Mouse (Mus musculus) MEL (cell line): ENCODE data around the gene Pcsk4.

Source experiments
- CTCF ChIP-seq, 3 experiments: IDR thresholded peaks in 2 of 3; conservative IDR thresholded peaks in 1 of 3; 2 replicates each; pipeline ENCODE4 v1.5.1; 2011 to 2012; ENCODE audit warnings: low read length in 3 of 3, low read depth in 2 of 3, mild to moderate bottlenecking in 2 of 3, improper control_type of control experiment in 1 of 3, inconsistent platforms in 1 of 3, mixed read lengths in 1 of 3, moderate library complexity in 1 of 3; ENCODE audit not compliant: control insufficient read depth in 1 of 3, insufficient read depth in 1 of 3, poor library complexity in 1 of 3, severe bottlenecking in 1 of 3
- EP300 ChIP-seq, 2 experiments: IDR thresholded peaks; 2 replicates each; pipeline ENCODE4 v1.6.1; 2011; ENCODE audit warnings: improper control_type of control experiment in 2 of 2, low read length in 2 of 2, low read depth in 1 of 2, mild to moderate bottlenecking in 1 of 2
- GATA1 ChIP-seq: IDR thresholded peaks from 2 replicates; pipeline ENCODE4 v1.6.1; 2011; ENCODE audit warnings: low read depth, low read length, improper control_type of control experiment
- HCFC1 ChIP-seq: IDR thresholded peaks from 2 replicates; pipeline ENCODE4 v1.6.1; 2012; ENCODE audit warnings: low read depth, mild to moderate bottlenecking, inconsistent platforms, low read length, improper control_type of control experiment, moderate library complexity
- MAX ChIP-seq: IDR thresholded peaks from 2 replicates; pipeline ENCODE4 v1.6.1; 2011; ENCODE audit warnings: low read length, improper control_type of control experiment
- POLR2A ChIP-seq, 2 experiments: IDR thresholded peaks; 2 replicates each; pipeline ENCODE4 v1.6.1; 2011 to 2012; ENCODE audit warnings: low read length in 2 of 2, mild to moderate bottlenecking in 2 of 2, control low read depth in 1 of 2, improper control_type of control experiment in 1 of 2, low read depth in 1 of 2, moderate library complexity in 1 of 2; ENCODE audit not compliant: control insufficient read depth in 1 of 2, insufficient read depth in 1 of 2, poor library complexity in 1 of 2
- POLR2AphosphoS2 ChIP-seq: IDR thresholded peaks from 2 replicates; pipeline ENCODE4 v1.6.1; 2011; ENCODE audit warnings: low read length, improper control_type of control experiment
- POLR2AphosphoS5 ChIP-seq: IDR thresholded peaks from 2 replicates; pipeline ENCODE4 v1.6.1; 2012; ENCODE audit warnings: low read depth, borderline replicate concordance, mild to moderate bottlenecking, inconsistent platforms, low read length, moderate library complexity, mixed read lengths
- TBP ChIP-seq: IDR thresholded peaks from 2 replicates; pipeline ENCODE4 v1.8.0; 2011; ENCODE audit warnings: low read depth, low read length, improper control_type of control experiment
- USF1 ChIP-seq: IDR thresholded peaks from 2 replicates; pipeline ENCODE4 v1.6.1; 2014; ENCODE audit warnings: low read depth, mild to moderate bottlenecking, inconsistent platforms, low read length, improper control_type of control experiment, moderate library complexity
- USF2 ChIP-seq, 2 experiments: IDR thresholded peaks; 2 replicates each; pipeline ENCODE4 v1.6.1; 2011 to 2012; ENCODE audit warnings: improper control_type of control experiment in 2 of 2, low read length in 2 of 2, borderline replicate concordance in 1 of 2, inconsistent platforms in 1 of 2, low read depth in 1 of 2, mild to moderate bottlenecking in 1 of 2; ENCODE audit not compliant: insufficient read depth in 1 of 2
- ZC3H11A ChIP-seq: IDR thresholded peaks from 2 replicates; pipeline ENCODE4 v1.6.1; 2012; ENCODE audit warnings: low read depth, mild to moderate bottlenecking, inconsistent platforms, low read length, improper control_type of control experiment
- ZMIZ1 ChIP-seq: IDR thresholded peaks from 2 replicates; pipeline ENCODE4 v1.6.1; 2012; ENCODE audit warnings: low read depth, mild to moderate bottlenecking, inconsistent platforms, low read length, improper control_type of control experiment, moderate library complexity
- ZNF384 ChIP-seq: IDR thresholded peaks from 2 replicates; pipeline ENCODE4 v1.6.1; 2012; ENCODE audit warnings: low read depth, mild to moderate bottlenecking, inconsistent platforms, low read length, improper control_type of control experiment

- TF ChIP-seq POLR2A (IDR thresholded peaks at IDR 0.05; ENCODE audit: control insufficient read depth in 1 of 2, insufficient read depth in 1 of 2, low read depth in 1 of 2, low read length in 2 of 2, poor library complexity in 1 of 2) (no peak), POLR2AphosphoS5 (no peak), EP300 (IDR thresholded peaks at IDR 0.05; ENCODE audit: low read depth in 1 of 2, low read length in 2 of 2) (peak in 1 of 2 experiments; percentile 70; a peak in 2 of 4 replicates), CTCF (IDR thresholded peaks at IDR 0.05 in 2 of 3, conservative IDR thresholded peaks at IDR 0.05 in 1 of 3; ENCODE audit: control insufficient read depth in 1 of 3, insufficient read depth in 1 of 3, low read depth in 2 of 3, low read length in 3 of 3, poor library complexity in 1 of 3, severe bottlenecking in 1 of 3) (no peak), GATA1 (no peak), MAX (no peak), USF2 (IDR thresholded peaks at IDR 0.05; ENCODE audit: borderline replicate concordance in 1 of 2, insufficient read depth in 1 of 2, low read depth in 1 of 2, low read length in 2 of 2) (no peak), POLR2AphosphoS2 (no peak), HCFC1 (no peak), TBP (no peak), USF1 (no peak), ZMIZ1 (no peak), ZNF384 (no peak), ZC3H11A (no peak)
Observed at GRCm38 (mm10) chr10:80345122-80345521, 15.8 kb upstream of the Pcsk4 start.
